Mouse (Mus musculus) lung, postnatal 0 days (tissue): ENCODE measurements around the gene Rubcnl.

ENCODE experiments used
- CTCF ChIP-seq: IDR thresholded peaks from 2 replicates; pipeline ENCODE4 v1.5.1; 2016; ENCODE audit warnings: antibody characterized with exemption, mild to moderate bottlenecking
- EP300 ChIP-seq: IDR thresholded peaks from 2 replicates; pipeline ENCODE4 v1.6.1; 2016; ENCODE audit warnings: antibody characterized with exemption, mild to moderate bottlenecking, control low read depth

- TF ChIP-seq CTCF, result no peak
- peak; percentile 64 for TF ChIP-seq EP300
These were observed 9.2 kb downstream of the Rubcnl start for GRCm38 (mm10) chr14:75024793-75025710.
